Mouse (Mus musculus) heart, embryonic 13.5 days (tissue): Measurements from ENCODE around the gene Gch1. TPM values are rescaled to one million over a fixed set of nuclear protein-coding genes. Genes with fewer than 3 reads are reported as not detected.

Source experiments
- ATAC-seq: fragments of 200-750 bp; cut with Nextera tagmentation; 2 replicates; pipeline ENCODE4 v1.8.0; 2017; ENCODE audit warnings: moderate TSS enrichment; ENCODE audit not compliant: insufficient number of reproducible peaks, low FRiP score, low TSS enrichment; ENCODE audit errors: extremely low read depth
- H3K27ac ChIP-seq: fragments of 300-500 bp; sonication (generic); replicated peaks from 2 replicates; pipeline ENCODE4 v1.5.1; 2015; ENCODE audit warnings: moderate library complexity, mild to moderate bottlenecking, inconsistent platforms
- H3K27me3 ChIP-seq: fragments of 300-500 bp; sonication (generic); replicated peaks from 2 replicates; pipeline ENCODE4 v1.6.1; 2015; ENCODE audit warnings: mild to moderate bottlenecking, inconsistent platforms
- H3K36me3 ChIP-seq: fragments of 300-500 bp; sonication (generic); 2 replicates; pipeline ENCODE4 v1.6.1; 2015; ENCODE audit warnings: mild to moderate bottlenecking, inconsistent platforms
- H3K4me1 ChIP-seq: fragments of 300-500 bp; sonication (generic); 2 replicates; pipeline ENCODE4 v1.6.1; 2015; ENCODE audit warnings: inconsistent platforms
- H3K4me2 ChIP-seq: fragments of 300-500 bp; sonication (generic); 2 replicates; pipeline ENCODE4 v1.6.1; 2015; ENCODE audit warnings: inconsistent platforms, mild to moderate bottlenecking, moderate library complexity
- H3K4me3 ChIP-seq: fragments of 300-500 bp; sonication (generic); 2 replicates; pipeline ENCODE4 v1.5.1; 2015; ENCODE audit warnings: moderate library complexity, mild to moderate bottlenecking, inconsistent platforms
- H3K9ac ChIP-seq: fragments of 300-500 bp; sonication (generic); 2 replicates; pipeline ENCODE4 v1.6.1; 2015; ENCODE audit warnings: inconsistent platforms, mild to moderate bottlenecking, moderate library complexity
- H3K9me3 ChIP-seq: fragments of 300-500 bp; sonication (generic); 2 replicates; pipeline ENCODE4 v1.6.1; 2016; ENCODE audit warnings: inconsistent platforms
- WGBS: fragments of 180-500 bp; shearing (Covaris S2); methylation state at CpG from one replicate; pipeline ENCODE4 v1.1.7; 2015; ENCODE audit warnings: mixed read lengths; 5-methylcytosine and 5-hydroxymethylcytosine counted together
- polyA plus RNA-seq: library from polyadenylated mRNA; unstranded; fragments of >200 nt; fragmentation: Nextera tagmentation; extraction: Ambion mirVana; gene quantifications from 2 replicates; pipeline ENCODE4 v1.2.1, GENCODE M21; 2015

Gch1 gene
- polyA plus RNA-seq, result 5.4 and 5.5 TPM in 2 replicates

GRCm38 (mm10) chr14:47188848-47189634, at the start of gene Gch1:
Gene Gch1, minus strand, starts transcription at chr14:47189413.
- under 1% methylated on average over 68 of the region's 68 CpGs for WGBS
- ATAC-seq, result peak; percentile 82
- H3K27ac ChIP-seq, result peak within 1 kb of the TSS; percentile 41

GRCm38 (mm10) chr14:47237286-47237685, 48.1 kb upstream of the Gch1 start:
- Histone ChIP-seq H3K36me3 (peaks cover 11% of the 10 kb centered on the region), H3K4me2 (no peak overlapping the region), H3K27ac (no peak overlapping the region), H3K4me1 (peaks cover 36% of the 10 kb centered on the region), H3K9me3 (peaks cover 13% of the 10 kb centered on the region), H3K9ac (no peak overlapping the region), H3K27me3 (peaks cover 10% of the 10 kb centered on the region), H3K4me3 (no peak overlapping the region)
- WGBS, result 85% methylated on average over 4 of the region's 4 CpGs
- no peak for ATAC-seq

More at GRCm38 (mm10) chr14:47188848-47189634, at the start of gene Gch1:
- H3K27me3 ChIP-seq, result peaks cover 22% of the 10 kb centered on the region
- no peaks in the 10 kb centered on the region for H3K36me3 ChIP-seq
- peak within 1 kb of the TSS; percentile 82 for H3K9ac ChIP-seq
- H3K4me1 ChIP-seq, result peaks cover 12% of the 10 kb centered on the region
- peak within 1 kb of the TSS; percentile 99 for H3K4me2 ChIP-seq
- H3K4me3 ChIP-seq, result peak within 1 kb of the TSS; percentile 72
- H3K9me3 ChIP-seq, result no peaks in the 10 kb centered on the region

- WGBS, result 90% methylated on average over 7 of the region's 7 CpGs
- Histone ChIP-seq H3K27me3 (peaks cover 10% of the 10 kb centered on the region), H3K4me2 (no peak overlapping the region), H3K4me3 (no peak overlapping the region), H3K4me1 (peaks cover 35% of the 10 kb centered on the region), H3K9me3 (peaks cover 13% of the 10 kb centered on the region), H3K27ac (no peak overlapping the region), H3K36me3 (peaks cover 10% of the 10 kb centered on the region), H3K9ac (no peak overlapping the region)
- ATAC-seq, result no peak
These were observed 47.3 kb upstream of the Gch1 start for GRCm38 (mm10) chr14:47236491-47236890.

GRCm38 (mm10) chr14:47234526-47235250, 45.5 kb upstream of the Gch1 start:
- Histone ChIP-seq H3K27me3 (peaks cover 10% of the 10 kb centered on the region), H3K4me2 (no peak overlapping the region), H3K27ac (no peak overlapping the region), H3K9me3 (peaks cover 13% of the 10 kb centered on the region), H3K4me1 (peaks cover 31% of the 10 kb centered on the region), H3K36me3 (no peaks in the 10 kb centered on the region), H3K9ac (no peak overlapping the region), H3K4me3 (no peak overlapping the region)
- WGBS, result 63% methylated on average over 5 of the region's 5 CpGs
- no peak for ATAC-seq

- no peak overlapping the region for H3K4me3 ChIP-seq
- no peak overlapping the region for H3K9ac ChIP-seq
- no peak for ATAC-seq
- H3K27me3 ChIP-seq, result peaks cover 10% of the 10 kb centered on the region
- H3K36me3 ChIP-seq, result no peaks in the 10 kb centered on the region
- H3K4me1 ChIP-seq, result peaks cover 34% of the 10 kb centered on the region
- peaks cover 13% of the 10 kb centered on the region for H3K9me3 ChIP-seq
- H3K4me2 ChIP-seq, result no peak overlapping the region
- 72% methylated on average over 3 of the region's 3 CpGs for WGBS
- H3K27ac ChIP-seq, result peak overlapping the region; percentile 33; the same call in 1 of the 2 replicates
These were observed 44.8 kb upstream of the Gch1 start for GRCm38 (mm10) chr14:47234032-47234431.

- H3K4me1 ChIP-seq, result peaks cover 34% of the 10 kb centered on the region
- peaks cover 13% of the 10 kb centered on the region for H3K9me3 ChIP-seq
- no peak for ATAC-seq
- no peak overlapping the region for H3K27ac ChIP-seq
- no peak overlapping the region for H3K4me2 ChIP-seq
- WGBS, result 21% methylated on average over 2 of the region's 2 CpGs
- H3K4me3 ChIP-seq, result no peak overlapping the region
- no peaks in the 10 kb centered on the region for H3K36me3 ChIP-seq
- peaks cover 10% of the 10 kb centered on the region for H3K27me3 ChIP-seq
- no peak overlapping the region for H3K9ac ChIP-seq
These were observed 44.4 kb upstream of the Gch1 start for GRCm38 (mm10) chr14:47233602-47234001.

GRCm38 (mm10) chr14:47229796-47230376, 40.7 kb upstream of the Gch1 start:
- Histone ChIP-seq H3K36me3 (no peaks in the 10 kb centered on the region), H3K9ac (no peak overlapping the region), H3K27ac (peak overlapping the region; percentile 70), H3K9me3 (peaks cover 4% of the 10 kb centered on the region; the same call in 1 of the 2 replicates), H3K4me1 (peaks cover 31% of the 10 kb centered on the region), H3K27me3 (no peaks in the 10 kb centered on the region; the same call in 1 of the 2 replicates), H3K4me2 (peak overlapping the region; percentile 24), H3K4me3 (no peak overlapping the region)
- WGBS, result 51% methylated on average over 11 of the region's 11 CpGs
- no peak for ATAC-seq

- H3K4me1 ChIP-seq, result peaks cover 11% of the 10 kb centered on the region
- no peaks in the 10 kb centered on the region for H3K27me3 ChIP-seq
- ATAC-seq, result no peak
- H3K4me3 ChIP-seq, result no peak overlapping the region
- H3K9me3 ChIP-seq, result peaks cover 4% of the 10 kb centered on the region; the same call in 1 of the 2 replicates
- no peak overlapping the region for H3K27ac ChIP-seq
- no peaks in the 10 kb centered on the region for H3K36me3 ChIP-seq
- 85% methylated on average over 8 of the region's 8 CpGs for WGBS
- no peak overlapping the region for H3K9ac ChIP-seq
- H3K4me2 ChIP-seq, result no peak overlapping the region
These were observed 36.7 kb upstream of the Gch1 start for GRCm38 (mm10) chr14:47225931-47226330.

GRCm38 (mm10) chr14:47224476-47225325, 35.5 kb upstream of the Gch1 start:
- 77% methylated on average over 10 of the region's 10 CpGs for WGBS
- Histone ChIP-seq H3K27ac (no peak overlapping the region), H3K36me3 (no peaks in the 10 kb centered on the region), H3K4me2 (no peak overlapping the region), H3K4me1 (peaks cover 4% of the 10 kb centered on the region; the same call in 1 of the 2 replicates), H3K4me3 (no peak overlapping the region), H3K27me3 (no peaks in the 10 kb centered on the region), H3K9me3 (peaks cover 4% of the 10 kb centered on the region; the same call in 1 of the 2 replicates), H3K9ac (no peak overlapping the region)
- ATAC-seq, result no peak

- Histone ChIP-seq H3K9me3 (peaks cover 4% of the 10 kb centered on the region; the same call in 1 of the 2 replicates), H3K27me3 (no peaks in the 10 kb centered on the region), H3K4me3 (no peak overlapping the region), H3K27ac (no peak overlapping the region), H3K4me1 (no peaks in the 10 kb centered on the region), H3K9ac (no peak overlapping the region), H3K36me3 (no peaks in the 10 kb centered on the region), H3K4me2 (no peak overlapping the region)
- no peak for ATAC-seq
- 71% methylated on average over 11 of the region's 11 CpGs for WGBS
These were observed 33.6 kb upstream of the Gch1 start for GRCm38 (mm10) chr14:47222631-47223450.
